Mouse (Mus musculus) stomach, embryonic 16.5 days (tissue): ENCODE data around the gene Trim54. TPM values are rescaled to one million over a fixed set of nuclear protein-coding genes. Genes with fewer than 3 reads are reported as not detected.

Source experiments
- ATAC-seq: fragments of 200-750 bp; cut with Nextera tagmentation; 2 replicates; pipeline ENCODE4 v1.8.0; 2017; ENCODE audit warnings: moderate number of reproducible peaks, moderate TSS enrichment; ENCODE audit not compliant: insufficient read depth, low FRiP score
- H3K27ac ChIP-seq: fragments of 300-500 bp; sonication (generic); 2 replicates; pipeline ENCODE4 v1.5.1; 2014; ENCODE audit warnings: low read length
- H3K27me3 ChIP-seq: fragments of 300-500 bp; sonication (generic); 2 replicates; pipeline ENCODE4 v1.6.1; 2014; ENCODE audit warnings: low read length, control low read depth, mixed read lengths; ENCODE audit not compliant: control insufficient read depth, insufficient read depth
- H3K36me3 ChIP-seq: fragments of 300-500 bp; sonication (generic); 2 replicates; pipeline ENCODE4 v1.6.1; 2014; ENCODE audit warnings: low read length; ENCODE audit not compliant: control insufficient read depth, insufficient read depth
- H3K4me1 ChIP-seq: fragments of 300-500 bp; sonication (generic); 2 replicates; pipeline ENCODE4 v1.6.1; 2014; ENCODE audit warnings: low read length, control low read depth, mixed read lengths; ENCODE audit not compliant: control insufficient read depth, insufficient read depth
- H3K4me2 ChIP-seq: fragments of 300-500 bp; sonication (generic); 2 replicates; pipeline ENCODE4 v1.6.1; 2014; ENCODE audit warnings: low read depth, low read length, mixed read lengths
- H3K4me3 ChIP-seq: fragments of 300-500 bp; sonication (generic); replicated peaks from 2 replicates; pipeline ENCODE4 v1.5.1; 2014; ENCODE audit warnings: mild to moderate bottlenecking, low read length
- H3K9ac ChIP-seq: fragments of 300-500 bp; sonication (generic); 2 replicates; pipeline ENCODE4 v1.6.1; 2014; ENCODE audit warnings: low read length
- H3K9me3 ChIP-seq: fragments of 300-500 bp; sonication (generic); replicated peaks from 2 replicates; pipeline ENCODE4 v1.6.1; 2016; ENCODE audit warnings: low read length, control low read depth; ENCODE audit not compliant: control insufficient read depth
- WGBS: fragments of 180-500 bp; shearing (Covaris S2); extraction: QIAGEN DNeasy Blood & Tissue Kit; methylation state at CpG from one replicate; pipeline ENCODE4 v1.1.7; 2014; 5-methylcytosine and 5-hydroxymethylcytosine counted together
- polyA plus RNA-seq: library from polyadenylated mRNA; unstranded; fragments of >200 nt; fragmentation: Nextera tagmentation; extraction: Ambion mirVana; gene quantifications from 2 replicates; pipeline ENCODE4 v1.2.1, GENCODE M21; 2015

The Trim54 gene
- 5.9 TPM in 1 of 2 replicates, not detected in the other for polyA plus RNA-seq

DNA sequence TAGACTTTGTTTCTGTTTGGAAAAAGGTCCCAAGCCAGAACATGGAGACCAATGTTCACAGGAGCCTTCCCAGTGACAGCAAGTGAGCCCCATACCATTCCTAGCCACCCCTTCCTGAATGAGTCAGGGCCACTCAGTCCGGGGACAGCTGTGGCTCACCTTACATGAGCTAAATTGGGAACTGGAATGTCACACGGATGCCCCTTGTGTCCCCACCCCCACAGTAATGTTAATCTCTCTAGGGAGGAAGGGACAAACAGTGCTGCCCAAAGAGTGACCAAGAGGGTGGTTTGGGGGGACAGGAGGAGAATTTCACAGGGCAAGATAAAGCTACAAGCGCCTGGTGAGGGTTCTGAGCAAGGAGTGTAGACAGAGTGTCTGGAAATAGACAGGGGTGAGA lies at the start of gene Trim54:
Gene Trim54, plus strand, starts transcription at position 359 of the 400 bp plus-strand sequence.
- ATAC-seq = no peak
- Histone ChIP-seq H3K27me3 (no peaks in the 10 kb centered on the region; the same call in 1 of the 2 replicates), H3K4me3 (no peak within 1 kb of the TSS), H3K36me3 (no peaks in the 10 kb centered on the region), H3K27ac (no peak within 1 kb of the TSS), H3K9ac (no peak within 1 kb of the TSS), H3K9me3 (no peaks in the 10 kb centered on the region), H3K4me2 (no peak within 1 kb of the TSS), H3K4me1 (no peaks in the 10 kb centered on the region)
- WGBS = 30% methylated on average over 3 of the region's 3 CpGs

DNA sequence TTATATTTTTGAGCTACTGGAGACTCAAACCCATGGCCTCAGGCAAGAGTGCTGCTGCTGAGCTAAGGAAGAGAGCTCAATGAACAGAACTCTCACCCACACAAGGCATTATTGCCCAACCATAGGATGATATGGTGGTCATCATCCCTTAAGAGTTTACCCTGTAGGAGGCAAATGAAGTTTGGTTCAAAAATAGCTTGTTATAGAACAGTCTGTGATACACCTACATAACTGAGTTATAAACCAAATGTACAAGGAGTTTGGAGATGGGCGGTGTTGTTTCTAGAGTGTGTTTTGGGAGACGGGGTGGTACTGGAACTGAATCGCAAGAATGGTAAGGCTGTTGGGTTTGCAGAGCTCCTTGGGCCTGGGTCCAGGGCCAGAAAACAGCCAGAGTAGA lies 46.7 kb upstream of the Trim54 start:
- peaks cover 50% of the 10 kb centered on the region for H3K36me3 ChIP-seq
- WGBS = 94% methylated on average over 3 of the region's 3 CpGs

DNA sequence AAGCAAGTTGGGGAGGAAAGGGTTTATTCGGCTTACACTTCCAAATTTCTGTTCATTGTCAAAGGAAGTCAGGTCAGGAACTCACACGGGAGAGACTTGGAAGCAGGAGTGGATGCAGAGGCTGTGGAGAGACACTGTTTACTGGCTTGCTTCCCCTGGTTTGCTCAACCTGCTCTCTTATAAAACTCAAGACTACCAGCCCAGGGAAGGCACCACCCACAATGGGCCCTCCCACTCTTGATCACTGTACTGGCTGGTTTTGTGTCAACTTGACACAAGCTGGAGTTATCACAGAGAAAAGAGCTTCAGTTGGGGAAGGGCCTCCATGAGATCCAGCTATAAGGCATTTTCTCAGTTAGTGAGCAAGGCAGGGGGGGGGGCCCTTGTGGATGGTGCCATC lies 45.5 kb upstream of the Trim54 start:
- Histone ChIP-seq H3K9ac (no peak overlapping the region), H3K4me3 (no peak overlapping the region), H3K4me2 (no peak overlapping the region), H3K27me3 (no peaks in the 10 kb centered on the region), H3K27ac (no peak overlapping the region), H3K9me3 (no peaks in the 10 kb centered on the region), H3K36me3 (peaks cover 50% of the 10 kb centered on the region), H3K4me1 (no peaks in the 10 kb centered on the region)
- WGBS = 72% methylated on average over 2 of the region's 2 CpGs
- no peak for ATAC-seq

More for the DNA sequence above, 46.7 kb upstream of the Trim54 start:
- no peaks in the 10 kb centered on the region for H3K27me3 ChIP-seq
- H3K4me2 ChIP-seq = no peak overlapping the region
- no peaks in the 10 kb centered on the region for H3K4me1 ChIP-seq
- no peak overlapping the region for H3K4me3 ChIP-seq
- H3K27ac ChIP-seq = no peak overlapping the region
- no peaks in the 10 kb centered on the region for H3K9me3 ChIP-seq
- no peak overlapping the region for H3K9ac ChIP-seq
- ATAC-seq = no peak

DNA sequence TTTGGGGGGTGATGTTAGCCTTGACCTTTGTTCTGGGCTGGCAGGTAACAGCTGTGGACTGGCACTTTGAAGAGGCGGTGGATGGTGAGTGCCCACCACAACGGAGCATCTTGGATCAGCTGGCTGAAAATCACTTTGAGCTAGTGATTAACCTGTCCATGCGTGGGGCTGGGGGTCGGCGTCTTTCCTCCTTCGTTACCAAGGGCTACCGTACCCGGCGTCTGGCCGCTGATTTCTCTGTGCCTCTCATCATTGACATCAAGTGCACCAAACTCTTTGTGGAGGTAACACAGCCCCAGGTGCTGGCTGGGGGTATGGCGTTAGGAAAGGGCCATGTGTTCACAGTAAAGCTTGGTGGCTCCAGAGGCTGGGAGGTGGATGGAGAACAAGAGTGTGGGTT lies 44.7 kb upstream of the Trim54 start:
- WGBS = 94% methylated on average over 11 of the region's 11 CpGs

DNA sequence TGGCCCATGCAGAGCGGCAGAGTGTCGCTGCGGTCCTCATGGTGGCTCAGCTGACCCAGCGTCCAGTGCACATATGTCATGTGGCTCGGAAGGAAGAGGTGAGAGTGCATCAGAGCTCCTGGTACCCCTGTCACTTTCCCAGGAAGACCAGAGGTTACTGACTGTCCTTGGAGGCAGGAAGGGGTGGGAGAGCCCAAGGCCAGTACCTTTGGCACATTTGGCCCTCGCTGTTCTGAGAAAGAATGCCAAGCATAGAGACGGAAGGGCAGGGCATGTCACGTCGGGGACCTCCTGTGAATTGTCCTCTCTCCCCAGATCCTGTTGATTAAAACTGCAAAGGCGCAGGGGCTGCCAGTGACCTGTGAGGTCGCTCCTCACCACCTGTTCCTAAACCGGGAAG lies 43.3 kb upstream of the Trim54 start:
- WGBS = 89% methylated on average over 12 of the region's 12 CpGs
- Histone ChIP-seq H3K9me3 (no peaks in the 10 kb centered on the region), H3K27ac (no peak overlapping the region), H3K27me3 (no peaks in the 10 kb centered on the region), H3K9ac (no peak overlapping the region), H3K36me3 (peaks cover 37% of the 10 kb centered on the region), H3K4me1 (no peaks in the 10 kb centered on the region), H3K4me3 (no peak overlapping the region), H3K4me2 (no peak overlapping the region)
- no peak for ATAC-seq

More for the DNA sequence above, 44.7 kb upstream of the Trim54 start:
- H3K9ac ChIP-seq = no peak overlapping the region
- no peak for ATAC-seq
- H3K9me3 ChIP-seq = no peaks in the 10 kb centered on the region
- H3K4me1 ChIP-seq = no peaks in the 10 kb centered on the region
- no peaks in the 10 kb centered on the region for H3K27me3 ChIP-seq
- no peak overlapping the region for H3K27ac ChIP-seq
- peaks cover 50% of the 10 kb centered on the region for H3K36me3 ChIP-seq
- H3K4me3 ChIP-seq = no peak overlapping the region
- no peak overlapping the region for H3K4me2 ChIP-seq

DNA sequence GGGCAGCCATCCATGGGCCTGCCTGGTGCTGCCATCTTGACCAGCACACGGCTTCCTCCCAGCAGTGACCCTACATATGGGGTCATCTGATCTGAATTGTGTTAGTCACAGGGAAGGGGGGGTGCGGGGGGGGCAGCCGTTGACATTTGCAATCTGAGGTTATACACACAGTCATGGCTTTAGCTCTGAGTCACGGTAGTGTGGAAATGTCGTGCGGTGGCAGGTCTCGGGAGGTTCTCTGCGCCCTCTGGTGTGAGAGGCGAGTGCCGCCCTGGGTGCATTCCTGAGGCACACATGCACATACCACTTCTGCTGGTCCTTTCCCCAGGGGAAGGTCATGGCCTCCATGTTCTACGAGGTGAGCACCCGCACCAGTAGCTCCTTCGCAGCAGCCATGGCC lies 40.2 kb upstream of the Trim54 start:
- 81% methylated on average over 13 of the region's 13 CpGs for WGBS
- H3K4me1 ChIP-seq = no peaks in the 10 kb centered on the region
- H3K9me3 ChIP-seq = no peaks in the 10 kb centered on the region
- no peak for ATAC-seq
- H3K4me2 ChIP-seq = no peak overlapping the region
- H3K27me3 ChIP-seq = no peaks in the 10 kb centered on the region
- H3K27ac ChIP-seq = no peak overlapping the region
- H3K4me3 ChIP-seq = no peak overlapping the region
- H3K9ac ChIP-seq = no peak overlapping the region
- peaks cover 20% of the 10 kb centered on the region for H3K36me3 ChIP-seq

DNA sequence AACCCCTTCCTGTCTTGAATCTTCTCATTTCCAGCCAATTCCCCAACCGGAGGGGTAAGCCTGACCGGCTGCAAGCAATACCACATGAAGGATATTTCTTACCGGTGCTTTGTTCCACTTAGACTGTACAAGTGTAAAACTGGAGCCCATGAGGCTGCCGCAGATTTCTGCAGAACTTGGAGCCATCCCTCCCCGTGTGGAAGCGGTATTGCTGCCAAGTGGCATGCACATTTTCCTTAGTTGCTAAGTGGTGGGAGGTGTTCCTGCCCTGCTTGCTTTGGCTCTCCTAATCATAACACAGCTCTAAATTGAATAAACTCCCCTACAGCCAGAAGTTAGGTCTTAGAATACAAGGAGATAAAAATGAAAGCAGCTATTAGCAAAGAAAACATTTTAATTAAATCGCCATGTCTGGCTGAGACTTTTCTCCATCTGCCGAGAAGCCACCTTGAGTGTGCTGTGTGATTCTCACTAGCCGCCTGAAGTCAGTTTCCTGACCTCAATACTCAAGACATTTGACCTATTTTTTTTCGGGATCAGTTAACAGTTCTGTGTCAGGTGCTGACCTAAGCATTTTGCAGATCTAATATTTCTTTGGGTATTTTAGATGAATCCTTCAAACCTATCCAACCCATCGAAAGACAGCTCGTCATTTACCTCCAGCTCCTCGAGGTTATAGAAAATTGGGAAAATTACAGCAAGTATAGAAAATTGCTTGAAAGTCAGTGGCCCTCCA lies 36.3 kb upstream of the Trim54 start:
- Histone ChIP-seq H3K9me3 (no peaks in the 10 kb centered on the region), H3K9ac (no peak overlapping the region), H3K36me3 (no peaks in the 10 kb centered on the region; the same call in 1 of the 2 replicates), H3K27ac (no peak overlapping the region), H3K4me3 (no peak overlapping the region), H3K27me3 (no peaks in the 10 kb centered on the region; the same call in 1 of the 2 replicates), H3K4me1 (peaks cover 4% of the 10 kb centered on the region; the same call in 1 of the 2 replicates), H3K4me2 (no peak overlapping the region)
- 69% methylated on average over 13 of the region's 13 CpGs for WGBS
- ATAC-seq = no peak

DNA sequence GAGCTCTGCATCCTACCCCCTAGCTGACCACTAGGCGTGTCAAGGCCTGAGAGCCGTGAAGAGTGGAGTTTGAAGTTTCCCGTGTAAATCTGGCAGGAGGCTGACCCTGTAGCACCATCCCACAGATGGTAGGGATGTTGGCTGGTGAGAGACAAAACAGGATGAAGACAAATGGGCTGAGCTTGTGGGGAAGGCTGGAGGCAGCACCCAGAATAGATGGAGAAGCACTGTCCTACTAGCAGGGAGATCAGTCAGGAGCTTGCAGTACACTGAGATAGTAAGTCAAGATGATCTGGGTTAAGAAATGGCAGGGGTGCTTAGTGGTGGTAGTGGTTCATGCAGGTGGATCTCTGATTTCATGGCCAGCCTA lies 35.7 kb upstream of the Trim54 start:
- WGBS = 64% methylated on average over 3 of the region's 3 CpGs
- H3K9ac ChIP-seq = no peak overlapping the region

DNA sequence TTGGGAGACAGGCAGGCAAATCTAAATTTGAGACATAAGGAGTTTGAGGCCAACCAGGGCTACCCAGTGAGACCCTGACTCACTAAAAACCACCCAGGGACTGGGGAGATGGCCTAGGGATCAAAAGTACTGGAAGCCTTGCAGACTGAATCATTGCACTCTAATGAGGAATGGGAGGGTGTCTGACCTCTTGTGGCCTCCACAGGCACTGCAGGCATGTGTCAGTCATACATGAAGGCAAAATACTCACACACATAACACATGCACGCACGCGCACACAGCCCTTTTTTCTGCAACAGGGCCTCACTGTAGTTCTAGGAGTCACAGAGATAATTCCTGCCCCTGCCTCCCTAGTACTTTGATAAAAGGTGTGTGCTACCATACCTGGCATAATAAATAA lies 35.1 kb upstream of the Trim54 start:
- 80% methylated on average over 3 of the region's 3 CpGs for WGBS
- Histone ChIP-seq H3K36me3 (no peaks in the 10 kb centered on the region; the same call in 1 of the 2 replicates), H3K27ac (no peak overlapping the region), H3K9ac (no peak overlapping the region), H3K4me1 (peaks cover 4% of the 10 kb centered on the region; the same call in 1 of the 2 replicates), H3K4me3 (no peak overlapping the region), H3K9me3 (no peaks in the 10 kb centered on the region), H3K4me2 (no peak overlapping the region), H3K27me3 (no peaks in the 10 kb centered on the region; the same call in 1 of the 2 replicates)
- ATAC-seq = no peak

More for the DNA sequence above, 35.7 kb upstream of the Trim54 start:
- Histone ChIP-seq H3K27ac (no peak overlapping the region), H3K36me3 (no peaks in the 10 kb centered on the region; the same call in 1 of the 2 replicates), H3K4me2 (no peak overlapping the region), H3K4me3 (no peak overlapping the region), H3K4me1 (peaks cover 4% of the 10 kb centered on the region; the same call in 1 of the 2 replicates), H3K27me3 (no peaks in the 10 kb centered on the region; the same call in 1 of the 2 replicates), H3K9me3 (no peaks in the 10 kb centered on the region)
- no peak for ATAC-seq
